Mouse (Mus musculus): ENCODE measurements around the gene Hist2h2be. TPM values are rescaled to one million over a fixed set of nuclear protein-coding genes. Genes with fewer than 3 reads are reported as not detected.

The Hist2h2be gene
- polyA plus RNA-seq, 1 experiment = 0.14 TPM

GRCm38 (mm10) chr3:96260220-96260619, 39.3 kb downstream of the Hist2h2be start:
- Histone ChIP-seq H3K9me3 (ENCODE audit: control insufficient read depth, low read length) (no peaks in the 10 kb centered on the region), H3K4me3 (replicated peaks) (no peak overlapping the region), H3K4me1 (ENCODE audit: control insufficient read depth) (peaks cover 61% of the 10 kb centered on the region), H3K36me3 (ENCODE audit: control insufficient read depth) (peaks cover 7% of the 10 kb centered on the region), H3K27me3 (ENCODE audit: control insufficient read depth) (no peaks in the 10 kb centered on the region)
- no peak for TF ChIP-seq TAL1 (IDR thresholded peaks at IDR 0.05; ENCODE audit: low read length)
- TF ChIP-seq GATA1 (IDR thresholded peaks at IDR 0.05; ENCODE audit: low read length) = no peak

- TF ChIP-seq TAL1 (IDR thresholded peaks at IDR 0.05; ENCODE audit: low read length) = no peak
- TF ChIP-seq GATA1 (IDR thresholded peaks at IDR 0.05; ENCODE audit: low read length) = no peak
- H3K4me3 ChIP-seq (replicated peaks) = peak overlapping the region; percentile 76
- no peaks in the 10 kb centered on the region for H3K9me3 ChIP-seq (ENCODE audit: control insufficient read depth, low read length)
- no peaks in the 10 kb centered on the region for H3K27me3 ChIP-seq (ENCODE audit: control insufficient read depth)
- peaks cover 10% of the 10 kb centered on the region for H3K36me3 ChIP-seq (ENCODE audit: control insufficient read depth)
- H3K4me1 ChIP-seq (ENCODE audit: control insufficient read depth) = peaks cover 62% of the 10 kb centered on the region
Observed at GRCm38 (mm10) chr3:96261623-96262022, 40.7 kb downstream of the Hist2h2be start.

- Histone ChIP-seq H3K4me3 (replicated peaks) (peak overlapping the region; percentile 76), H3K27me3 (ENCODE audit: control insufficient read depth) (no peaks in the 10 kb centered on the region), H3K9me3 (ENCODE audit: control insufficient read depth, low read length) (no peaks in the 10 kb centered on the region), H3K36me3 (ENCODE audit: control insufficient read depth) (peaks cover 16% of the 10 kb centered on the region), H3K4me1 (ENCODE audit: control insufficient read depth) (peaks cover 67% of the 10 kb centered on the region)
- TF ChIP-seq GATA1 (IDR thresholded peaks at IDR 0.05; ENCODE audit: low read length) (no peak; the same call in 1 of the 2 replicates), TAL1 (IDR thresholded peaks at IDR 0.05; ENCODE audit: low read length) (no peak)
Observed at GRCm38 (mm10) chr3:96262216-96262875, 41.4 kb downstream of the Hist2h2be start.

- Histone ChIP-seq H3K27me3 (ENCODE audit: control insufficient read depth) (no peaks in the 10 kb centered on the region), H3K4me1 (ENCODE audit: control insufficient read depth) (peaks cover 73% of the 10 kb centered on the region), H3K36me3 (ENCODE audit: control insufficient read depth) (peaks cover 18% of the 10 kb centered on the region), H3K4me3 (replicated peaks) (peak within 1 kb of the TSS; percentile 76), H3K9me3 (ENCODE audit: control insufficient read depth, low read length) (no peaks in the 10 kb centered on the region)
- no peak for TF ChIP-seq GATA1 (IDR thresholded peaks at IDR 0.05; ENCODE audit: low read length)
- peak; percentile 66 for TF ChIP-seq TAL1 (IDR thresholded peaks at IDR 0.05; ENCODE audit: low read length)
Observed at GRCm38 (mm10) chr3:96262979-96263550, 42.1 kb downstream of the Hist2h2be start, which contains the start of gene Hist2h4. Gene Hist2h4, minus strand, starts transcription at chr3:96263311.

GRCm38 (mm10) chr3:96263558-96264403, 42.9 kb downstream of the Hist2h2be start:
- H3K36me3 ChIP-seq (ENCODE audit: control insufficient read depth) = peaks cover 18% of the 10 kb centered on the region
- peaks cover 77% of the 10 kb centered on the region for H3K4me1 ChIP-seq (ENCODE audit: control insufficient read depth)
- TF ChIP-seq TAL1 (IDR thresholded peaks at IDR 0.05; ENCODE audit: low read length) (no peak), GATA1 (IDR thresholded peaks at IDR 0.05; ENCODE audit: low read length) (no peak)
- H3K4me3 ChIP-seq (replicated peaks) = peak overlapping the region; percentile 76
- no peaks in the 10 kb centered on the region for H3K27me3 ChIP-seq (ENCODE audit: control insufficient read depth)
- H3K9me3 ChIP-seq (ENCODE audit: control insufficient read depth, low read length) = no peaks in the 10 kb centered on the region

GRCm38 (mm10) chr3:96264404-96264949, 43.6 kb downstream of the Hist2h2be start:
- TF ChIP-seq GATA1 (IDR thresholded peaks at IDR 0.05; ENCODE audit: low read length) (no peak), TAL1 (IDR thresholded peaks at IDR 0.05; ENCODE audit: low read length) (no peak)
- H3K36me3 ChIP-seq (ENCODE audit: control insufficient read depth) = peaks cover 18% of the 10 kb centered on the region
- no peaks in the 10 kb centered on the region for H3K27me3 ChIP-seq (ENCODE audit: control insufficient read depth)
- peaks cover 79% of the 10 kb centered on the region for H3K4me1 ChIP-seq (ENCODE audit: control insufficient read depth)
- peak overlapping the region; percentile 76 for H3K4me3 ChIP-seq (replicated peaks)
- no peaks in the 10 kb centered on the region for H3K9me3 ChIP-seq (ENCODE audit: control insufficient read depth, low read length)

GRCm38 (mm10) chr3:96266132-96266710, 45.3 kb downstream of the Hist2h2be start:
- Histone ChIP-seq H3K27me3 (ENCODE audit: control insufficient read depth) (no peaks in the 10 kb centered on the region), H3K4me1 (ENCODE audit: control insufficient read depth) (peaks cover 75% of the 10 kb centered on the region), H3K36me3 (ENCODE audit: control insufficient read depth) (peaks cover 18% of the 10 kb centered on the region), H3K9me3 (ENCODE audit: control insufficient read depth, low read length) (no peaks in the 10 kb centered on the region), H3K4me3 (replicated peaks) (peak overlapping the region; percentile 18)
- TF ChIP-seq TAL1 (IDR thresholded peaks at IDR 0.05; ENCODE audit: low read length) (peak; percentile 49; the same call in 2 of the 3 replicates), GATA1 (IDR thresholded peaks at IDR 0.05; ENCODE audit: low read length) (peak; percentile 36; the same call in 1 of the 2 replicates)

GRCm38 (mm10) chr3:96267541-96267940, 46.6 kb downstream of the Hist2h2be start:
- TF ChIP-seq TAL1 (IDR thresholded peaks at IDR 0.05; ENCODE audit: low read length) = no peak
- peaks cover 18% of the 10 kb centered on the region for H3K36me3 ChIP-seq (ENCODE audit: control insufficient read depth)
- peak overlapping the region; percentile 70 for H3K4me3 ChIP-seq (replicated peaks)
- H3K27me3 ChIP-seq (ENCODE audit: control insufficient read depth) = no peaks in the 10 kb centered on the region
- peaks cover 62% of the 10 kb centered on the region for H3K4me1 ChIP-seq (ENCODE audit: control insufficient read depth)
- H3K9me3 ChIP-seq (ENCODE audit: control insufficient read depth, low read length) = no peaks in the 10 kb centered on the region
